Mouse (Mus musculus) megakaryocyte, adult 5-6 weeks (primary cell): ENCODE results near the gene Pced1b. TPM values are rescaled to one million over a fixed set of nuclear protein-coding genes. Genes with fewer than 3 reads are reported as not detected.

Experiments used
- ATAC-seq: 2 replicates; pipeline ENCODE4 v1.8.0; 2016; ENCODE audit warnings: mild to moderate bottlenecking, inconsistent platforms; ENCODE audit not compliant: poor library complexity, severe bottlenecking
- total RNA-seq, 2 experiments: library from RNA; stranded (forward) in 1 of 2; stranded (reverse) in 1 of 2; fragments of 153-499, 151-499 nt in 1 of 2; fragments of 221-1000, 200-1000 nt in 1 of 2; gene quantifications; 2 replicates each; pipeline versions ENCODE4 v1.2.3 to v1.2.4; 2015 to 2017

Gene Pced1b
- total RNA-seq, 2 experiments from 2014 or later: 3.2 to 20.1 TPM

GRCm38 (mm10) chr15:97284201-97284600 lies 37.3 kb downstream of the Pced1b start:
- no peak for ATAC-seq

- no peak for ATAC-seq
These were observed 38.8 kb downstream of the Pced1b start for GRCm38 (mm10) chr15:97285665-97286212.

- no peak for ATAC-seq
These were observed 39.8 kb downstream of the Pced1b start for GRCm38 (mm10) chr15:97286731-97287130.

GRCm38 (mm10) chr15:97287436-97288143 lies 40.7 kb downstream of the Pced1b start:
- ATAC-seq: peak; percentile 71

- ATAC-seq: no peak
These were observed 41.8 kb downstream of the Pced1b start for GRCm38 (mm10) chr15:97288690-97289089.

- no peak for ATAC-seq
These were observed 42.3 kb downstream of the Pced1b start for GRCm38 (mm10) chr15:97289176-97289575.

GRCm38 (mm10) chr15:97290351-97290750 lies 43.4 kb downstream of the Pced1b start:
- ATAC-seq: no peak

- no peak for ATAC-seq
These were observed 44.6 kb downstream of the Pced1b start for GRCm38 (mm10) chr15:97291291-97292050.

- ATAC-seq: no peak
These were observed 61.0 kb downstream of the Pced1b start for GRCm38 (mm10) chr15:97307935-97308334.

- no peak for ATAC-seq
These were observed 62.6 kb downstream of the Pced1b start for GRCm38 (mm10) chr15:97309533-97309932.

- no peak for ATAC-seq
These were observed 63.3 kb downstream of the Pced1b start for GRCm38 (mm10) chr15:97310251-97310650.

GRCm38 (mm10) chr15:97311211-97311610 lies 64.3 kb downstream of the Pced1b start:
- ATAC-seq: peak; percentile 26; the same call in 1 of the 2 replicates

GRCm38 (mm10) chr15:97311937-97312336 lies 65.0 kb downstream of the Pced1b start:
- peak; percentile 86 for ATAC-seq

GRCm38 (mm10) chr15:97314720-97315421 lies 68.0 kb downstream of the Pced1b start:
- ATAC-seq: no peak

GRCm38 (mm10) chr15:97315422-97315757 lies 68.5 kb downstream of the Pced1b start:
- ATAC-seq: no peak

- no peak for ATAC-seq
These were observed 71.6 kb downstream of the Pced1b start for GRCm38 (mm10) chr15:97318365-97319001.

GRCm38 (mm10) chr15:97322821-97323220 lies 75.9 kb downstream of the Pced1b start:
- no peak for ATAC-seq

GRCm38 (mm10) chr15:97323466-97323865 lies 76.6 kb downstream of the Pced1b start:
- no peak for ATAC-seq

GRCm38 (mm10) chr15:97324311-97324710 lies 77.4 kb downstream of the Pced1b start:
- ATAC-seq: no peak

GRCm38 (mm10) chr15:97327500-97328081 lies 80.7 kb downstream of the Pced1b start:
- ATAC-seq: peak; percentile 93
